Mouse (Mus musculus) right cerebral cortex, adult 2 months (tissue): ENCODE results near the gene Slc41a3.

Experiments
- DNase-seq, 2 experiments: peaks; one replicate each; pipeline ENCODE4 v3.0.0; 2021 to 2022; ENCODE audit warnings: low spot score in 2 of 2

Slc41a3 gene

DNA sequence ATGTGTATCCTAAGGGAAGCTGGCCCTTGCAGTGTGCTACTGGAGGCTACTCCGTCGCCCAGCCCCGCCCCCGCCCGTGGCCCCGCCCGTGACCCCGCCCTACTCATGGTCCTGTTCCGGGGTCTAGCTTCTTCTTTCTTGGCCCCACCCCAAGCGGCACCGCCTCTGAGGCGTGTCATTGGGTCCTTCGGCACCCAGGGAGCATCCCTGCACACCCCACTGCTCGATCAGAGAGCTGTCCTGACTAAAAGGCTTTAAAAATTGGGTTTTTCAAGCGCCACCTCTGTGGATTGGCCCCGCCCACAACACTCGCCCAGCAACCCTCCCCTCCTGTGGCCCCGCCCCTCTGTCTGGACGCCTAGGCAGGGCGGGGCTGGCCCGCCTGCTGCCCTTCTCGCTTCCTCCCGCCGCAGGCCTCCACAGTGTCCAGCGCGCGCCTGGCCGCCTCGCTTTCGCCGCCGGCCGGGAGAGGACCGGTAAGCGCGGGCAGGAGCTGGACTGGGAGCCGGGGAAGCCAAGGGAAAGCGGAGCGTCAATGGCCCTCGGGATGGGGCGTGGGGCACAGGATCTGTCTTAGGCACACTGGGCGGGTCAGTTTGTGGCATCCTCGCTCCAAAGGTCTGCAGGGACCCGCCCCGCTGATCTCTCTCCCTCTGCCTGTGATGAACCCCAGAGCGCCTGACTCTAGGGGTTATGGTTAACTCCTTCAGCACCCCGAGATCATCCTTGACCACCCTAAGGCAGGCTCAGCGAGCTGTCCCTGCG is at the start of gene Slc41a3:
TSS of gene Slc41a3 (plus strand) at position 193 of the 765 bp plus-strand sequence.
- DNase-seq: peak; percentile 75 to 88

DNA sequence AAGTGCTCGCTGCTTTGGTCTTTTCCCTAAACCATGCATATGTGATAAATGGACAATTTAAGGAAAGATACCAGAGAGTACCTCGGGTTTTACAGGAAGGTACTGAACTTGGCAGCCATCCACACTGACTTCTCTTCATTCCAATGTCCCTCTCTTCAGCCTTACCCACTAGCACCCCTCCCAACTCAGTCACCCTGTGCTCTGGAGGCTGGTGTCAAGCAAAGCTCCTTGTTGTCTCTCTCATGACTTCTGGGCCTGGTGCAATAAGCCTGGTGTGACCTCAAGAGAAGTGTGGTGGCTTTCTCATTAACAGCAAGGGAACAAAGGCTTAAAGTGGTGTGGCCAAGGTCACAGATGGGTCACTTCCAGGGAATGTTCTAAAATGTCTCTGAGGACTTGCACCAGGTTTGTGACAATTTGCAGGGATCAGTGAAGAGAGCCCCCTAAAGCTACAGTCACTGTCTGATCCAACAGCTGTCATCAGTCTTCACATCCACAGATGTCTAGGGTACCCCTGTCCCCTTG is 47.9 kb upstream of the Slc41a3 start:
- DNase-seq: no peak

GRCm38 (mm10) chr6:90557077-90557476 is 47.4 kb upstream of the Slc41a3 start:
- no peak for DNase-seq

DNA sequence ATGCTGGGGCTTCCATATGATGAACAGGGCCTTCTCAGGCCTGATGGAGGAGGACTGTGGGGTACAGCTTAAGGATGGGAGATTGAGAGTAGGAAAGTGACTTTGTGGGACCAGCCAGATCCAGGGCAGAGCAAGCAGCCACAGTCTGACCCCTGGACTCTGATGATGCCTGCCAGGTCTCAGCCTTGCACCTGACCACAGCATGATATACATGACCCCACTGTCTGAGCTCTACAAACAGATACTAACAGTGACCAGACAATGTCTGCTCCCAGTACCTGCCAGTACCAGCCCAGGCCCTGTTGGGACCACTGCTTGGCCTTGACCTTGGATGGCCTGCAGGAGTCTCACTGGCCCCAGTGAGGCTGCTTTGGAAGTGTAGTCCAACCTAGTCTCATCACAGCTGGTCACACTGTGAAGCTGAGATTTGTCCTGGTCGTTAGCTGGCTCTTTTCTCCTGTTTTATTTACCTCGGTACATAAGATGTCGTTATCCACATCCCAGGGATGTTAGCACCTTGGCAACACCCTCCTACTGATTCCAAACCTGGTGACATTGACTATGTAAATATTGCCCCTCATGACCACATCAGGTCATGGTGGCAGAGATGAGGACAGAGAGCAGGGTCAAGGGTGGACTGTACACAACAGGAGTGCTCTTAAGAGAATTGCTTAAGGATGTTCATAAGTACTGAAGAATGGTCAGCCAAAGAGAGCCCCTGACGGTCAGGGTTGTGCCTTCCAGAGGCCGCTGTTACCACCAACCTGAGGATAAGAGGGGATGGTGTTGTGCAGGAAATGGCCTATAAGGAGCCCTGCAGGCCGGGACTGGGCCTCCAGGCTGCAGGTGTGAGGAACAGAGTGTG is 46.5 kb upstream of the Slc41a3 start:
- no peak for DNase-seq

DNA sequence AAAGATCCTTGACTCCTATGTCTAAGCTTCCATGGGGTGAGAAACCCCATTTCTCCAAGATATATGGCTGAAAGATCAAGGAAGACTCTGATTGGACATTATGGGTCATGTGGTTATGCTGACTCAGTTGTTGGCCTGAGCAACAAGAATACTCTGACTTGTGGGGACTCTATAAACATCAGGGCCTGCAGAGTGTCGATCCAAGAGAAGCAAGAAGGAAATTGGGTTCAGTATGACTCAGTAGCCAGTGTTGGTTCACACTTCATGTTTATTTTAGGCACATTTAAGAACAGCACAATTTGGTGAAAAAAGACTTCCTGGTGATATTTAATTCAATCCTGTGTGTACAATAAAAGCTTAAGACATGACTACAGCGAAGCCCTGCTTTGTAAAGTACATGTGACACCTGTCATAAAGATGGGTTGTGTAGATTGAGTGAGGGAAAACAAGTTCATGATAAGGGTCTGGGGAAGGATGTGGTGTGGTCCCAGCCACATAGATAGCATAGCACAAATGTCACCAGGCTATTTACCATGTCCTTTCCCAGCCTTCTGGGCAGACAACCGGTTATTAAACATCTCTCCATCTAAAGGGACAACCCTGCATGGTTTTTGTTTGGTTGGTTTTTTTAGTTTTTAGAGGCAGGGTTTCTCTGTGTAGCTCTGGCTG is 44.0 kb upstream of the Slc41a3 start:
- DNase-seq: no peak

DNA sequence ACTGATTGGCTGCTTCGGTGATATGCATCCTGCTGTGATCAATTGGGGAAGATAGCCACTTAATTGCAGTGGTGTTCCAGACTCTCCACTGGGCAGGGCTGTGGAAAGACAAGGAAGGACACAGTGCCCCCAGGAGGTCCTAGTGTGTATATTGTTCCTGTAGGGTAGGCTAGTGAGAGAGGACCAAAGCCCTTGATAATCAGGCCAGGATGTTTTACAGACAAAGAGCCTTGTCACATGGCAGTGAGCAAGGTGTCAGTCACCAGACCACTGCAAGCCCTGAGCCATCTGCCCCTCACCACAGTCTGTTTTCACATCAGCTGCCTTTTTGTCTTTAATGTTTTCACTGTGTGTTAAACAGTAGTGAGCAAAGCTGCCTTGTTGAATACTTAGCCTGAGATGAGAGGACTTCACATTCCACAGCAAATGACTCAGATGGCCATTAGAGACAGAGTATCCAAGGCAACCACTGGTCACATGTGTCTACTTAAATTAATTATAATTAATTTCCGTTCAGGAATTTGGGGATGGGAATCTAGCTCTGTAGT is 43.2 kb upstream of the Slc41a3 start:
- DNase-seq: no peak

- DNase-seq: no peak
Measured at GRCm38 (mm10) chr6:90564240-90564639, 40.3 kb upstream of the Slc41a3 start.

DNA sequence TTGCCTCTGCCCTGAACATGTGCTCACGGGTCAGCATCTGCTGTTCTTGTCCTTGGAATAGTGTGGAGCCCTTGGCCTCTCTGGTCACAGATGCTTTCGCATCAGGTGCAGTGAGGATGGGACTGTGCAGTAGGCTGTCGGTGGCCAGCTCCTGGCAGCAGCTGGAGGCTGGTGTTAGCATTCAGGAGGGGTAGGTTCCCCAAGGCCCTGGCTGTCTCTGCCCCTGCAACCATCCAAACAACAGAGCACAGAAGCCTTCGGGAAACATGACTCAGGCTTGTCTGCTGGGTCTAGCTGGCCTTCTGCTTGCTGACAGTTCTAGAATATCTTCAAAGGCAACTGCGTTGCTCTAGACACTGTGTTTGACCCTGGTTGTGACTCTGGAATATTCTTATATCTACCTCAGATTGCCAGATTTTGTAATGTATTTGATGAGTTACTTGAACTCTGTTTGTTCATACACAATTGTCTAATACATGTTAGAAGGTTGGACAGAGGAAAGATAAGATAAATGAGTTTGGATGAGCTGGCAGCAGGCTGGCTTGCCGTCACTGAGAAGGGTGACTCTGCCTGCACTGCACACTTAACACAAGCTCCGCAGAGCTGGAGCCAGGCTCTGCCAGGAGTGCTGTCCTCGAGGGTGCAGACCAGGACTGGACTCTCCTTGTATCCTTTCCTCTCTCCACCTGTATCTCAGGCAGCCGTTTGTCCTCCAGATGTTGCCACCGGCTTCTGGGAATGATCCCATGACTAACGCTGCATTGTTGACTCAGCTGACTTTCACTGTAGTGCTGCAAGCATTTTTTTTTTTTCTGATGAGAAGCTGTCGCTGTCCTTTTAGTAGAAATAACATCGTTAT is 38.9 kb upstream of the Slc41a3 start:
- DNase-seq: no peak

GRCm38 (mm10) chr6:90567486-90567885 is 37.0 kb upstream of the Slc41a3 start:
- no peak for DNase-seq

DNA sequence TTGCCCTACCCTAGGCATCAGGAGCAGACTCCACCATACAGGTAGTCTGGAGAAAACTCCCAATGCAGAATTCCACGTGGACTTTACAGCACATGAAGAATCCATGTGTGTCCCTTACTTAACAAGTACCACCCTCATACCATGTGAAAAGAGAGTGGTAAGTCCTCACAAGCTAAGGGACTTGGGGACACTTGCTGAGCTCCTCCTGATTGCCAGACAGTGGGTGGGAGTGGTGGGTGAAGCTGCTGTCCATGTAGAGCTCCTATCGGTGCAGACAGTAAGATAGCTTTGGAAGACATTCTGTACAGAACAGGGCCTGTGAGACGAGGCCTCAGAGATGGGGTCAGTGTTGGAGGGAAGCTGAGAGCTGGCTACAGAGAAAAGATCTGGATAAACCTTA is 36.6 kb upstream of the Slc41a3 start:
- no peak for DNase-seq

GRCm38 (mm10) chr6:90568721-90569120 is 35.8 kb upstream of the Slc41a3 start:
- DNase-seq: no peak

- no peak for DNase-seq
Measured at GRCm38 (mm10) chr6:90569736-90570383, 34.7 kb upstream of the Slc41a3 start.

- no peak for DNase-seq
Measured at GRCm38 (mm10) chr6:90570392-90570791, 34.1 kb upstream of the Slc41a3 start.

DNA sequence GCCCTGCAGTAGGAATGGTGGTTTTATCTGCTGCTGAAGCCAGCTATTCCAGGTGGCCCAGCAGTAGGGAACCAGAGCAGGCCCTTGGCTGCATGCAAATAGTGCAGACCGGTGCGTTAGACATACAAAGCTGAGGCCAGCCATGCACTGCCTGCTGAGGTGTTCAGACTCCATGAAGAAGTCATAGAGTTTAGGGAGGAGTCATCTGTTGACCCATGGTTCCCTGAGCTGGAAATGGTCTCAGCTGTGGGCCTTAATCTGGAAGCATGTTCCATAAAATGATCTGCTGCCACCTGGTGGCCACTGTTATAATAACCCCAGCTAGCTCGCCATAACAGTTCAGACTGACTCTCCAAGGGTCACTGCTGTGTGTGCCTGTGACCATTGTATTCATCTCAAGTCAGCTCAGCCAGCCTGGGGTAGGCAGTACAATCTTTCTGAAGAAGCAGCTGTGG is 29.2 kb upstream of the Slc41a3 start:
- DNase-seq: peak; percentile 86 to 87

GRCm38 (mm10) chr6:90578174-90578573 is 26.4 kb upstream of the Slc41a3 start:
- no peak for DNase-seq

DNA sequence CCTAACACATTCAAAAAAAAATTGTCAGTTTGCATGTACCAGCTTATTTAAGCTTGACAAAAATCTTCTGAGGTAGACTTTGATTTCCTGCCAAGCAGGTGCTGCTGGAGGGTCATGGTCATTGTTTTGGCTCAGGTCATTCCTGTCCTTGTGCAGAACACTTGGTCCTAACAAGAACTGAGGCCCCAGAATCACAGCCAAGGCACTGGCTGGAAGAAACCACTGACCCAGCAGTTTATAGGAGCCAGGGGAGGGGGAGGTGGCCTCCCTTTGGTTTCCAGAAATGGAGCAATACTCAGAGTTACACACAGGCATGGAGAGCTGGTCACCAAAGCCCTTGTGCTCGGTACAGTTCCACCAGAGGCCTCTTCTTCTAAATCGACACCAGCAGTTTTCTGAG is 22.2 kb upstream of the Slc41a3 start:
- no peak for DNase-seq

DNA sequence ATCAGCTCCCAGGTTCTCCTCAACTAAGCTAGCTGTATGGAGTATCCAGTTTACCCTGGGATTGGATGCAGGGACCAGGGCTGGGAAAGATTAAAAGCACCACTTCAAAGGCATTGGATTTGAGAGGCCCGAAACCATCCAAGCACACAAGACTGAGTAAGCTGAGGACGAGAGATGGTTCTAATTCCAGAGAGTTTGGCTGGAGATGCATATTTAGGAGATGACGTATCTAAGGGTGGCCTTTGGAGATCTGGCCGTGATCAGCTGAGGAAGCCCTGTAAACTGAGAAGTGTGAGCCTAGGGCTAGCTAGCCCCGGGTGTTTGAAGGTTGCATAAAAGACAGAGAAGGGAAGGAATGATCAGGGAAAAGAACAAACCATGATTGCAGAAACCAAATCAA is 16.4 kb upstream of the Slc41a3 start:
- no peak for DNase-seq

GRCm38 (mm10) chr6:90590707-90591106 is 13.8 kb upstream of the Slc41a3 start:
- DNase-seq: no peak

GRCm38 (mm10) chr6:90594972-90595371 is 9.6 kb upstream of the Slc41a3 start:
- DNase-seq: no peak

GRCm38 (mm10) chr6:90597060-90597459 is 7.5 kb upstream of the Slc41a3 start:
- DNase-seq: no peak
